Mouse (Mus musculus): Measurements from ENCODE around the gene Olfr1441.

Gene Olfr1441

GRCm38 (mm10) chr19:12463722-12464035 lies 46.4 kb downstream of the Olfr1441 start:
- DNase-seq, result no peak

GRCm38 (mm10) chr19:12464127-12464526 lies 46.9 kb downstream of the Olfr1441 start:
- no peak for DNase-seq

- no peak for DNase-seq
Measured at GRCm38 (mm10) chr19:12464674-12465073, 47.4 kb downstream of the Olfr1441 start.

GRCm38 (mm10) chr19:12465530-12466144 lies 48.4 kb downstream of the Olfr1441 start:
- DNase-seq, result no peak

- peak; percentile 81 for DNase-seq
Measured at GRCm38 (mm10) chr19:12466204-12466603, 49.0 kb downstream of the Olfr1441 start.

- peak; percentile 19 for DNase-seq
Measured at GRCm38 (mm10) chr19:12467436-12467835, 50.2 kb downstream of the Olfr1441 start.

- DNase-seq, result no peak
Measured at GRCm38 (mm10) chr19:12471866-12472265, 54.6 kb downstream of the Olfr1441 start.

GRCm38 (mm10) chr19:12472381-12472976 lies 55.2 kb downstream of the Olfr1441 start:
- DNase-seq, result no peak
